8 mouse cellular contexts compared by ENCODE assay signal in genomic region chr7:112720143-112720988, GRCm38 (mm10). TPM values are rescaled to one million over a fixed set of nuclear protein-coding genes. Genes with fewer than 3 reads are reported as not detected.
A peak's percentile ranks its signal among the peaks of the same experiment; 100 is the strongest.
DNase-seq lines count a peak whose midpoint lies in the region; ATAC-seq and TF ChIP-seq lines count a peak whose summit lies in the region.

No protein-coding gene starts in this region.

- H3K9me3 ChIP-seq in embryonic facial prominence, embryonic 15.5 days (replicated peaks): no peaks in the 10 kb centered on the region
- no peaks in the 10 kb centered on the region for H3K9me3 ChIP-seq in lung, embryonic 14.5 days (ENCODE audit: low read depth, low read length)

- peak overlapping the region; percentile 49 for H3K4me2 ChIP-seq in embryonic facial prominence, embryonic 15.5 days (replicated peaks)
- H3K4me2 ChIP-seq in lung, embryonic 14.5 days: peak overlapping the region; percentile 61

- peak overlapping the region; percentile 10; the same call in 1 of the 2 replicates for H3K9ac ChIP-seq in embryonic facial prominence, embryonic 15.5 days
- peak overlapping the region; percentile 27 for H3K9ac ChIP-seq in lung, embryonic 14.5 days

- ATAC-seq in embryonic facial prominence, embryonic 15.5 days (ENCODE audit: insufficient number of reproducible peaks, low FRiP score, low TSS enrichment, low read depth): peak; percentile 68; the same call in 1 of the 2 replicates
- peak; percentile 87 for ATAC-seq in lung, embryonic 14.5 days (ENCODE audit: insufficient read depth)
- no peak for ATAC-seq in megakaryocyte-erythroid progenitor cell, adult 5-6 weeks (replicated peaks; ENCODE audit: low FRiP score, low TSS enrichment, poor library complexity, severe bottlenecking)

- peak overlapping the region; percentile 72 for H3K27ac ChIP-seq in embryonic facial prominence, embryonic 15.5 days (replicated peaks)
- peak overlapping the region; percentile 92 for H3K27ac ChIP-seq in lung, embryonic 14.5 days (ENCODE audit: low read depth)

- no peaks in the 10 kb centered on the region for H3K27me3 ChIP-seq in embryonic facial prominence, embryonic 15.5 days
- H3K27me3 ChIP-seq in lung, embryonic 14.5 days (ENCODE audit: insufficient read depth, low read length): no peaks in the 10 kb centered on the region

- intact Hi-C loops in heart, postnatal 10 days (cut with DNase I): loop anchor here (5.0 kb wide), 1 partner anchor 38 kb away; no protein-coding TSS in a partner anchor

- 11% methylated on average over 23 of the region's 23 CpGs for WGBS in embryonic facial prominence, embryonic 15.5 days
- WGBS in lung, embryonic 14.5 days: 5% methylated on average over 23 of the region's 23 CpGs

- H3K36me3 ChIP-seq in embryonic facial prominence, embryonic 15.5 days: no peaks in the 10 kb centered on the region
- no peaks in the 10 kb centered on the region for H3K36me3 ChIP-seq in lung, embryonic 14.5 days (ENCODE audit: insufficient read depth)

- DNase-seq in urinary bladder, postnatal 14 days (ENCODE audit: low spot score): peak; percentile 81
- DNase-seq in urinary bladder, postnatal 10 days (ENCODE audit: low spot score): no peak
- DNase-seq in heart, postnatal 10 days: peak; percentile 47 to 48
- DNase-seq in layer of hippocampus, adult 11-12 months (ENCODE audit: low spot score): peak; percentile 71
- DNase-seq in lung, embryonic 14.5 days: peak; percentile 85
- DNase-seq in right cerebral cortex, postnatal 10 days (ENCODE audit: low spot score in 2 of 2): peak; percentile 69 to 75

- H3K4me1 ChIP-seq in embryonic facial prominence, embryonic 15.5 days: peaks cover 37% of the 10 kb centered on the region
- peaks cover 51% of the 10 kb centered on the region for H3K4me1 ChIP-seq in lung, embryonic 14.5 days (ENCODE audit: insufficient read depth)

- H3K4me3 ChIP-seq in embryonic facial prominence, embryonic 15.5 days (replicated peaks): peak overlapping the region; percentile 9
- peak overlapping the region; percentile 15 for H3K4me3 ChIP-seq in lung, embryonic 14.5 days (ENCODE audit: low read depth, low read length)

- no peak for TF ChIP-seq CTCF in lung, embryonic 14.5 days (IDR thresholded peaks at IDR 0.05; ENCODE audit: low read depth)

RNA-seq across cellular contexts. Expression of gene Tead1, which starts 41.2 kb away (rescaled TPM):
- 28.8 and 32.6 TPM in 2 replicates for polyA plus RNA-seq in embryonic facial prominence, embryonic 15.5 days (2015; fragmentation: Nextera tagmentation; extraction: Ambion mirVana)
- 100 to 1,000 TPM; 134 to 147 TPM for total RNA-seq in heart, postnatal 10 days (2021)
- polyA plus RNA-seq in lung, embryonic 14.5 days (2014; fragmentation: Nextera tagmentation; extraction: Ambion mirVana): 26.5 and 27.6 TPM in 2 replicates
- not detected in 2 replicates for total RNA-seq in megakaryocyte-erythroid progenitor cell, adult 5-6 weeks (2014; fragmentation: Nextera tagmentation)
- total RNA-seq in megakaryocyte-erythroid progenitor cell, adult 5-6 weeks (2017): 2.5 TPM in 1 of 2 replicates, not detected in the other

Comparison
In these comparisons a context has a peak if more than half of its experiments do, and no peak if none do; other contexts are left out.
1. RNA of gene Tead1, which starts 41.2 kb away (total RNA-seq): 134 to 147 TPM in heart, postnatal 10 days; 2.5 TPM in megakaryocyte-erythroid progenitor cell, adult 5-6 weeks; every median in the first group is over 10 times any median in the second.